Mouse (Mus musculus) bone marrow, adult 2 months (tissue): ENCODE measurements around the gene Ufsp1.

Source experiments
- CTCF ChIP-seq: fragments of 200-500 bp; IDR thresholded peaks from 2 replicates; pipeline ENCODE4 v1.5.1; 2011; ENCODE audit warnings: low read length, control low read depth; ENCODE audit not compliant: control insufficient read depth, insufficient read depth
- POLR2A ChIP-seq: fragments of 200-500 bp; IDR thresholded peaks from 2 replicates; pipeline ENCODE4 v1.6.1; 2011; ENCODE audit warnings: low read depth, mild to moderate bottlenecking, control low read depth, low read length, borderline replicate concordance; ENCODE audit not compliant: control insufficient read depth

- TF ChIP-seq CTCF, result no peak
- no peak for TF ChIP-seq POLR2A
These were observed 9.7 kb downstream of the Ufsp1 start for GRCm38 (mm10) chr5:137304165-137304564.
